In genomic region chr8:40792973-40793372, GRCm38 (mm10) we compare ENCODE assay signal across 10 mouse cellular contexts. TPM values are rescaled to one million over a fixed set of nuclear protein-coding genes. Genes with fewer than 3 reads are reported as not detected.
DNase-seq lines count a peak whose midpoint lies in the region; ATAC-seq and TF ChIP-seq lines count a peak whose summit lies in the region.
"Not testable (repeated sequence)": the region's sequence is repeated elsewhere in the genome, so short reads cannot be mapped to it uniquely, and the experiment has no call there.
"Had no signal": no experiment of that assay in that cellular context is flagged by ENCODE, and none has a peak within 500 bp of the region (broad histone marks: within the 10 kb centered on the region; RNA-seq: fewer than 3 reads in every experiment).

TSS of gene Adam20 (plus strand) at chr8:40793273.

- not testable (repeated sequence) for H3K9me3 ChIP-seq in lung, postnatal 0 days (ENCODE audit: low read length)

- not testable (repeated sequence) for H3K9ac ChIP-seq in lung, postnatal 0 days (replicated peaks; ENCODE audit: low read depth)

- not testable (repeated sequence) for H3K4me3 ChIP-seq in lung, postnatal 0 days (ENCODE audit: low read depth, low read length); testis, adult 2 months (ENCODE audit: control insufficient read depth, low read depth, low read length)

- TF ChIP-seq POLR2A in testis, adult 2 months (IDR thresholded peaks at IDR 0.05; ENCODE audit: control insufficient read depth, low read depth, low read length): not testable (repeated sequence)

- TF ChIP-seq CTCF in lung, postnatal 0 days (IDR thresholded peaks at IDR 0.05); testis, adult 2 months (IDR thresholded peaks at IDR 0.05; ENCODE audit: control insufficient read depth, insufficient read depth, insufficient replicate concordance, low read depth, low read length): not testable (repeated sequence)

- 56% methylated on average over 1 of the region's 1 CpGs for WGBS in lung, postnatal 0 days

- TF ChIP-seq EP300 in lung, postnatal 0 days (IDR thresholded peaks at IDR 0.05): not testable (repeated sequence)

- not testable (repeated sequence) for H3K27ac ChIP-seq in lung, postnatal 0 days (ENCODE audit: low read length); testis, adult 2 months (ENCODE audit: control insufficient read depth, insufficient read depth, low read depth, low read length)

- not testable (repeated sequence) for ATAC-seq in lung, postnatal 0 days

- H3K36me3 ChIP-seq in lung, postnatal 0 days (ENCODE audit: insufficient read depth, low read length); testis, adult 2 months (ENCODE audit: control insufficient read depth, insufficient read depth, low read length): not testable (repeated sequence)

- not testable (repeated sequence) for H3K27me3 ChIP-seq in lung, postnatal 0 days (replicated peaks; ENCODE audit: insufficient read depth, low read length); testis, adult 2 months (ENCODE audit: control insufficient read depth, insufficient read depth, low read length)

- H3K4me2 ChIP-seq in lung, postnatal 0 days (replicated peaks; ENCODE audit: low read depth, low read length): not testable (repeated sequence)

- not testable (repeated sequence) for H3K4me1 ChIP-seq in lung, postnatal 0 days (ENCODE audit: insufficient read depth, low read depth, low read length); testis, adult 2 months (ENCODE audit: control insufficient read depth, insufficient read depth, low read length)

- DNase-seq in lung, postnatal 0 days (ENCODE audit: low spot score): peak; percentile 1

RNA-seq across cellular contexts. Expression of gene Adam20, which starts in this region (rescaled TPM):
- not detected in 2 replicates for polyA plus RNA-seq in lung, postnatal 0 days (2015; fragmentation: Nextera tagmentation; extraction: Ambion mirVana)
- polyA plus RNA-seq in testis, adult 2 months (2012; rRNA removed): 30.0 and 41.1 TPM in 2 replicates
- polyA plus RNA-seq: activated CD4-positive, CD25-positive, alpha-beta regulatory T cell, adult 4 months; adrenal gland, adult 2 months; brain, embryonic 14.5 days; C2C12; CD4-positive, CD25-positive, alpha-beta regulatory T cell, adult 4 months; cerebellum, adult 2 months; G1E; Patski had no signal

Comparison
In these comparisons a context has a peak if more than half of its experiments do, and no peak if none do; other contexts are left out.
1. RNA of gene Adam20 (polyA plus RNA-seq): 30.0 to 41.1 TPM in testis, adult 2 months; not detected in lung, postnatal 0 days; every median in the first group is over 10 times any median in the second.
2. Peak in DNase-seq in lung, postnatal 0 days; RNA of the gene not detected or under 1 TPM.